Mouse (Mus musculus): ENCODE results near the gene Hspa14.

The Hspa14 gene

GRCm38 (mm10) chr2:3512552-3513454 is at the start of gene Hspa14, which contains the start of the genes Gm45902 and Cdnf:
Gene Hspa14 (minus strand): TSS chr2:3512814.
Gene Gm45902 (minus strand): TSS chr2:3512790.
Gene Cdnf (plus strand): TSS chr2:3513030.
- peak; percentile 96 to 97 for DNase-seq (ENCODE audit: low spot score in 2 of 2)

GRCm38 (mm10) chr2:3546588-3546987 is 34.0 kb upstream of the Hspa14 start:
- peak; percentile 49 to 54 for DNase-seq (ENCODE audit: low spot score in 2 of 2)

- no peak for DNase-seq (ENCODE audit: low spot score in 2 of 2)
Measured at GRCm38 (mm10) chr2:3546055-3546454, 33.4 kb upstream of the Hspa14 start.

DNA sequence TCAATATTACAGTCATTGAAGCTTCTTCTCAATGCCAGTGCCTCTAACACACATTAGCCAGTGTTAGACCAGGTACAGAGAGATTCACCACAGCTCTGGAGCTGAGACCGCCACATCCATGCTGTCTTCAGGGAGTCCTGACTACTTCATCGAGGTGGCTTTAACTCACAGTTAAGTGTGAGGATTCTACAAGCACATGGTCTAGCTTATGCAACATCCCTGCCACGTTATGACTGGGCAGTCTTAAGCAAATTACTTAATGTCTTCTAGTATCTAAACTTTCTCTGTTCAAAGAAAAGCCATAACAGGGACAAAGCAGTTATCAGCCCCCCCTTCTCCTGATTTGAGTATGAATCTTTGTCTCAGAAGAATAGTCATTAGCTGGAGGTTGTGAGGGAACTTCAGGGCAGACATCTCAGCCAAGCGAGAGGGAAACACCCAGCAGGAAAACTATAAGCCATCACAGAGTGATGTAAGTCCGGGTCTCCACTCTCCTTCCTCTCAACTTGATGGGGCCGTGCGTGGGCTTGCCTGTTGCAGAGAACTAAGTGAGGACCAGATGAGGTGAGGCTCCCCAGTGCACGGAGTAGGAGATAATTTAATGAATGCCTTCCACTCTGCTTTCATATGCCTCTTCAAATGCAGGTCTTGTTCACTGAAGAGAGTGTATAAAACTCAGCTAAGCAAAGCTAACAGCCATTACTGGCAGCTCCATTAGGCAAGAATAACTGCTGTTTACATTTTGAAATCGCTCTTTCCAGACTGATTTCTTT is 28.9 kb upstream of the Hspa14 start:
- DNase-seq (ENCODE audit: low spot score in 2 of 2) = no peak

- no peak for DNase-seq (ENCODE audit: low spot score in 2 of 2)
Measured at GRCm38 (mm10) chr2:3526288-3526687, 13.7 kb upstream of the Hspa14 start.

DNA sequence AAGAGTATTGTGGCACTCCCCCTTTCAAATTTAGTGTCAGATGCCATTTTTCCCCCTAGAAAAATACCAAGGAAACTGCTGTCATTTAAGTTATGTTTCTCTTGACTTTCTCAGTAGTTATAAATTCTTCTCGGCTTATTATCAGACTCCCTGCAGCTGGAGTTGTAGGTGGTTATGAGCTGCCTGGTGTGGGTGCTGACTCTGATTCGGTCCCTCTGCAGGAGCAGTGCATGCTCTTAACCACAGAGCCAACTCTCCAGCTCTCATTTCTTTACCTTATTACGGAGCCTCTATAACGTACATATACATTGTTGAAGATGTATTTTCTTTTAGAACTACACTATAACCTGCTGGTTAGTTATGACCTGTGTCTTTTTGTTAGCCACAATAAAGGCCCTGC is 9.9 kb upstream of the Hspa14 start:
- DNase-seq (ENCODE audit: low spot score in 2 of 2) = no peak

DNA sequence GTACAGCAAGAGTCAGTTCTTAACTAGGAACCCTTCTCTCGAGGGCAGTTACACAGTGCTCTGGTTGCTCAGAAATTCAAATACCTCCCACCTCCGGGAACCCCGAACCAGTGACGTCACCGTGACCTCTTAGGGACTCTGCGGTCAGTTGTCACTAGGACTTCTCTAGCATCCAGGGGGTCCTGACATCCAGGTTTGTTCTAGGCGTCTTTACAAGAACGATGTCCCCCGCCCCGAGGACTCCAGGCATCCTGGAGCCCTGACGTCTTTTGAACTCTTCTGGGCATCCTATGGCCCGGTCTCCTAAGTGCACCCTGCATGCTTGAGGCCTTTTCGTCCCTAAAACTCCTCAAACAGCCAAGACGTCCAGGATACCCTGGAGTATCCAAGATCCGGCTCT is 538 bp downstream of the Hspa14 start:
- DNase-seq (ENCODE audit: low spot score in 2 of 2) = peak in 1 of 2 experiments; percentile 5

DNA sequence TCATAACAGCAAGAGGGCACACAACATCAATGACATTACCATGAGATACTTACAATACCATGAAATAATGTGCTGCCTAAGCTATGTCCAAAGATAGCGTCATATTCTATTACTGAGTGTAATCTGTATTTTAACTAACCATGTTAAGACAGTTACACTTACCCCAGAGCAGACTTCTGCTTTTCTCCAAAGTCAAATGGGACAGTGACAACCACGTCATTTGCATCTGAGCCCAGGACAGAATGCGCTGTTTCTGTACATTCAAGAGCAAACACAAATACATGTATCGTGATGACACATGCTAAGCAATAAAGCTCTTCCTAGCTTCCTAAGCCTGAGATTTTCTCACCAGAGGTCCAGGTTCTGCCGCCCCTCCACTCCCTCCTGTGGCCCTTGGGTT is 11.7 kb downstream of the Hspa14 start:
- DNase-seq (ENCODE audit: low spot score in 2 of 2) = no peak

DNA sequence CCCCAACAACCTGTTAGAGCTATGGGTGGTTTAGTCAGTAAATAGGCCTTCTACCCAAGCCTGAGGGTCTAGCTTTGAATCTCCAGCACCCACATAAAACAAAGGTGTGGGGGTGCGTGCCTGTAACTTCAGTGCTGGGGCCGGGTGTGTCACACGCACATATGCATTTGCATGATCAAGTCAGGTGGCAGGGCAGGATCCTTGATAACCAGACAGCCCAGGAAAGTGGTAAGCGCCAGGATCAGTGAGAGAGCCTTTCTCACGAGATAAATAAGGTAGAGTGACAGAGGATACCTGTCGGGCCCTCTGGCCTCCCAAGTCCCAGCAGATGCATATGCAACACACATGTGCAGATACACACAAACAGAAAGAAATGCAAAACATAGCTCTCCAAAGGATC is 13.1 kb downstream of the Hspa14 start:
- no peak for DNase-seq (ENCODE audit: low spot score in 2 of 2)

DNA sequence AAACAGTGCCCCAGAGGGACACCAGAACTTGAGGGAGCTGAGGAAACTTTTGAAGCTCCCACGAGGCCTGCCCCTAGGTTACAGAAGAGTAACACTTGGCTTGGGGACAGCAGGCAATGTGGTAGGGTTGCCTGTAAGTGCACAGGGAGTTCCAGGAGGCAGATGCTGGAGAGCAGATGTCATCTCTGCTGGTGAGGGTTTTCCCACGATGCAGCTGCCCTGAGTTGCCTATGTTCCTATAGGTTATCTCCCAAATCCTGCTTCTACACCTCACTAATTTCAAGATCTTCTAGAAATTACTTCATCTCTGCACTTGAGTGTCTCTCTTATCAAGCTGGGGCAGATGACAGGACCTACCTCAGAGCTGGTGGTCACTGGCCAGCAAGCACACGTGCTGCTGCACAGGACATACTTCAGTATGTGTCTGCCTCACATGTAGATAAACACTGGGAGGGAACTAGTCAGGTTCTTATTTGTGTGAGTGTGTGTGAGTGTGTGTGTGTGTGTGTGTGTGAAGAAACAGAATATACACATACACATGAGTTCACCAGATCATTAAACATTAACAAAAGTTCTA is 18.7 kb downstream of the Hspa14 start:
- DNase-seq (ENCODE audit: low spot score in 2 of 2) = no peak

- no peak for DNase-seq (ENCODE audit: low spot score in 2 of 2)
Measured at GRCm38 (mm10) chr2:3489816-3490215, 22.8 kb downstream of the Hspa14 start.

DNA sequence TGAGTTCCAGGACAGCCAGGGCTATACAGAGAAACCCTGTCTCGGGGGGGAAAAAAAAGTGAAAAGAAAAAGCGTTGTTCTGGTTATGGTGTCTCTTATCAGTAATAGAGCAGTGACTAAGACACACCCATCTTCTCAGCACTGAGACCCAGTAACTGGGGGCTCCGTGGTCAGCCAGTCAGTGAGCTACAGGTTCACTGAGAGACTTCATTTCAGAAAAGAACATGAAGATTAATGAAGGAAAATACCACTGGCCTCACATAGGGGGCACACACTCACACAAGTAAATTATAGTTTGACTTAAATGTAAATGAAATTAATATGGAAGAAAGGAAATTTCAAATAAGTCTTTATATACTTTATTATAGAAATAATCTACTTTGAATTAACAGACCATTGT is 32.4 kb downstream of the Hspa14 start:
- no peak for DNase-seq (ENCODE audit: low spot score in 2 of 2)

- DNase-seq (ENCODE audit: low spot score in 2 of 2) = no peak
Measured at GRCm38 (mm10) chr2:3475746-3476251, 36.8 kb downstream of the Hspa14 start.

GRCm38 (mm10) chr2:3474861-3475283 is 37.7 kb downstream of the Hspa14 start, which contains the start of gene Suv39h2:
Gene Suv39h2 (minus strand): TSS chr2:3475031.
- DNase-seq (ENCODE audit: low spot score in 2 of 2) = peak; percentile 94 to 95

DNA sequence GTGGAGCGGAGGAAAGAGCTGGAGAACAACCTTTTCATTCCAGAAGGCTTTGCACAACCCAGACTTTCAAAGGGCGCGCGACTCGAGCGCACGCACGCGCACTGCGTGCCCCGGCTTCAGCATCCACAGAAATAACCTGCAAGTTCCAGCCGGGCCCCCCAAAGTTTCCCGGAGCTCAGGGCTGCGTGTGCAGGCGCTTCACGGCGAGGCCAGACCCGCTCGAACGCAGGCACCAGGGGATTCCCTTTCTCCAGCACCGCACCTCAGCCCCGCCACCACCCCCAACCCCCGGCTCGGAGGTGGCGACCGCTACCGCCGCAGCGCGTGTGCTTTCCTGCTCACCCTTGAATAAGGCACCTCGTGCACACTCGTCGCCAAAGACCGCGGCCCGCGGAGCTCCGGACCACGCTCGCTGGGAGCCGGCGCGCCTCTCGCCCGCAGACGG is 38.2 kb downstream of the Hspa14 start:
- peak; percentile 59 to 69 for DNase-seq (ENCODE audit: low spot score in 2 of 2)

GRCm38 (mm10) chr2:3473891-3474290 is 38.7 kb downstream of the Hspa14 start:
- DNase-seq (ENCODE audit: low spot score in 2 of 2) = no peak

GRCm38 (mm10) chr2:3456590-3456989 is 56.0 kb downstream of the Hspa14 start:
- DNase-seq (ENCODE audit: low spot score in 2 of 2) = no peak

DNA sequence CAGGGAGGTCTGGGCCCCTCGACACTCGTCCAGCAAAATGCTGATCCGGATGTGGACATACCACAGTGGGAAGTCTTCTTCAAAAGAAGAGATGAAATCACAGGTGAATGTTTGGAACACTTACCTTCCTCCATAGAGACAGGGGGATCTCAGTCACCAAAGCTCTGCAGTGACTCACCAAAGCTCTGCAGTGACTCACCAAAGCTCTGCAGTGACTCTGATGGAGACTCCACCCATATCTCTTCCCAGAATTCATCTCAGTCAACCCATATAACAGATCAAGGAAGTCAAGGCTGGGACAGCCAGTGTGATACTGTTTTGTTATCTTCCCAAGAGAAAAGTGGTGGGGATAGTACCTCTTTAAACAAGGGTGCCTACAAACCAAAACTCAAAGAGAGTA is 59.5 kb downstream of the Hspa14 start:
- no peak for DNase-seq (ENCODE audit: low spot score in 2 of 2)

- DNase-seq (ENCODE audit: low spot score in 2 of 2) = peak; percentile 48 to 62
Measured at GRCm38 (mm10) chr2:3449431-3449830, 63.2 kb downstream of the Hspa14 start.

- DNase-seq (ENCODE audit: low spot score in 2 of 2) = no peak
Measured at GRCm38 (mm10) chr2:3445984-3446383, 66.6 kb downstream of the Hspa14 start.

GRCm38 (mm10) chr2:3444206-3444605 is 68.4 kb downstream of the Hspa14 start:
- peak; percentile 20 to 23 for DNase-seq (ENCODE audit: low spot score in 2 of 2)

Data from right cerebral cortex, adult 2 months (tissue).